Mouse (Mus musculus): ENCODE measurements around the gene Macc1. TPM values are rescaled to one million over a fixed set of nuclear protein-coding genes. Genes with fewer than 3 reads are reported as not detected.

The Macc1 gene
- total RNA-seq, 2 experiments from 2014 or later = not detected

DNA sequence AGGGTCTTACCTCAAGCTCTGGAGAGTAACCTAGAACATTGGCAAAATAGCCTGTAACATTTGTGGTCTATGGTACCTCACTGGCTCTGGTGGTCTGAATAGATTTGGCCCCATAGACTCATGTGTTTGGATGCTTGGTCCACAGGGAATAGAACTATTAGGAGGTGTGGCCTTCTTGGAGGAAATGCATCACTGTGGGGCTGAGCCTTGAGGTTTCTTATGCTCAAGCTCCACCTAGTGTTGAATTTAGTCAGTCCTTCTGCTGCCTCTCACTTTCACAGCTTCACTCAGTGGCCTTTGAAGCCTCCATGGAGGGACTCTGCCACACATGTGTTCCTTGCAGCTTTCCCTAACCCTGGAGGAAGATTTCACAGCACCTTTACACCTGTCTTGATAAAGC, 156.2 kb downstream of the Macc1 start:
- ATAC-seq (replicated peaks; ENCODE audit: poor library complexity) = peak; percentile 98

- ATAC-seq (replicated peaks; ENCODE audit: poor library complexity) = peak; percentile 63
Observed at GRCm38 (mm10) chr12:119483296-119483695, 169.2 kb downstream of the Macc1 start.

- peak; percentile 96 for ATAC-seq (replicated peaks; ENCODE audit: poor library complexity)
Observed at GRCm38 (mm10) chr12:119483922-119484631, 170.0 kb downstream of the Macc1 start.

- peak; percentile 50; the same call in 1 of the 2 replicates for ATAC-seq (replicated peaks; ENCODE audit: poor library complexity)
Observed at GRCm38 (mm10) chr12:119511145-119511544, 197.1 kb downstream of the Macc1 start.

Other genes starting within 250 kb of the Macc1 start
- gene Itgb8, start 75.5 kb upstream of the Macc1 start, total RNA-seq (2015) = not detected in 2 replicates
- not detected in 2 replicates for gene Itgb8, start 75.5 kb upstream of the Macc1 start, total RNA-seq (2017)